Mouse (Mus musculus) ES-E14 (cell line): ENCODE measurements at regions not wholly inside any gene's neighbourhood (a gene's known extent, or its start where the extent isn't known, plus 50 kb on each side); places are given as distances from the start of the nearest gene placed in this dataset.

Source experiments
- HCFC1 ChIP-seq: IDR thresholded peaks from 2 replicates; pipeline ENCODE4 v1.6.1; 2012; ENCODE audit warnings: low read length, inconsistent platforms, borderline replicate concordance; ENCODE audit not compliant: insufficient read depth
- ZNF384 ChIP-seq: IDR thresholded peaks from 2 replicates; pipeline ENCODE4 v1.6.1; 2012; ENCODE audit warnings: low read depth, low read length, inconsistent platforms

- TF ChIP-seq ZNF384 (no peak), HCFC1 (no peak)
Observed at GRCm38 (mm10) chr7:73028952-73029351, 346.4 kb upstream of the Rgma start.
